Mouse (Mus musculus) retina, postnatal 1 day (tissue): ENCODE measurements around the gene Elk3.

Experiments used
- DNase-seq: peaks from one replicate; pipeline ENCODE4 v3.0.0-alpha.2; 2012

The Elk3 gene

GRCm38 (mm10) chr10:93293621-93294020 lies 17.3 kb downstream of the Elk3 start:
- no peak for DNase-seq

- peak; percentile 88 for DNase-seq
Measured at GRCm38 (mm10) chr10:93291843-93292242, 19.1 kb downstream of the Elk3 start.

- peak; percentile 75 for DNase-seq
Measured at GRCm38 (mm10) chr10:93291352-93291751, 19.6 kb downstream of the Elk3 start.

GRCm38 (mm10) chr10:93289404-93289803 lies 21.5 kb downstream of the Elk3 start:
- no peak for DNase-seq

- DNase-seq = no peak
Measured at GRCm38 (mm10) chr10:93288336-93288735, 22.6 kb downstream of the Elk3 start.

GRCm38 (mm10) chr10:93287551-93288145 lies 23.3 kb downstream of the Elk3 start:
- DNase-seq = no peak

- no peak for DNase-seq
Measured at GRCm38 (mm10) chr10:93285489-93285888, 25.4 kb downstream of the Elk3 start.

GRCm38 (mm10) chr10:93283258-93283657 lies 27.7 kb downstream of the Elk3 start:
- no peak for DNase-seq

GRCm38 (mm10) chr10:93282526-93282964 lies 28.4 kb downstream of the Elk3 start:
- DNase-seq = peak; percentile 76

- DNase-seq = no peak
Measured at GRCm38 (mm10) chr10:93281092-93281491, 29.8 kb downstream of the Elk3 start.

- no peak for DNase-seq
Measured at GRCm38 (mm10) chr10:93280586-93280985, 30.3 kb downstream of the Elk3 start.

GRCm38 (mm10) chr10:93279062-93279461 lies 31.9 kb downstream of the Elk3 start:
- no peak for DNase-seq

GRCm38 (mm10) chr10:93278361-93278760 lies 32.6 kb downstream of the Elk3 start:
- peak; percentile 53 for DNase-seq

GRCm38 (mm10) chr10:93276857-93277256 lies 34.1 kb downstream of the Elk3 start:
- DNase-seq = no peak

- peak; percentile 84 for DNase-seq
Measured at GRCm38 (mm10) chr10:93276349-93276763, 34.6 kb downstream of the Elk3 start.

GRCm38 (mm10) chr10:93275212-93276136 lies 35.5 kb downstream of the Elk3 start:
- peak; percentile 81 for DNase-seq

- DNase-seq = no peak
Measured at GRCm38 (mm10) chr10:93274277-93274696, 36.6 kb downstream of the Elk3 start.

GRCm38 (mm10) chr10:93272986-93273982 lies 37.7 kb downstream of the Elk3 start:
- DNase-seq = no peak

GRCm38 (mm10) chr10:93271831-93272230 lies 39.1 kb downstream of the Elk3 start:
- DNase-seq = no peak

GRCm38 (mm10) chr10:93270889-93271460 lies 40.0 kb downstream of the Elk3 start:
- no peak for DNase-seq

- no peak for DNase-seq
Measured at GRCm38 (mm10) chr10:93269744-93270143, 41.2 kb downstream of the Elk3 start.

GRCm38 (mm10) chr10:93268339-93268738 lies 42.6 kb downstream of the Elk3 start:
- no peak for DNase-seq
